Comparison of ENCODE assay signal across 30 mouse cellular contexts in genomic region chr4:86559006-86559405, GRCm38 (mm10). TPM values are rescaled to one million over a fixed set of nuclear protein-coding genes. Genes with fewer than 3 reads are reported as not detected.
DNase-seq lines count a peak whose midpoint lies in the region; ATAC-seq lines count a peak whose summit lies in the region.
"Had no signal": no experiment of that assay in that cellular context is flagged by ENCODE, and none has a peak within 500 bp of the region (broad histone marks: within the 10 kb centered on the region; RNA-seq: fewer than 3 reads in every experiment).

No protein-coding gene starts in this region.

- no peaks in the 10 kb centered on the region for H3K9me3 ChIP-seq in heart, embryonic 10.5 days
- no peaks in the 10 kb centered on the region for H3K9me3 ChIP-seq in midbrain, embryonic 11.5 days (ENCODE audit: control insufficient read depth, low read length)
- no peaks in the 10 kb centered on the region for H3K9me3 ChIP-seq in midbrain, embryonic 10.5 days (replicated peaks)
- H3K9me3 ChIP-seq: embryonic facial prominence, embryonic 13.5 days; embryonic facial prominence, embryonic 15.5 days; forebrain, embryonic 10.5 days; forebrain, embryonic 12.5 days had no signal

- no peaks in the 10 kb centered on the region for H3K27me3 ChIP-seq in heart, embryonic 10.5 days (ENCODE audit: insufficient read depth, poor library complexity, severe bottlenecking)
- H3K27me3 ChIP-seq in midbrain, embryonic 11.5 days (ENCODE audit: control insufficient read depth, insufficient read depth, low read length), result no peaks in the 10 kb centered on the region
- H3K27me3 ChIP-seq in midbrain, embryonic 10.5 days (ENCODE audit: low read depth, poor library complexity, severe bottlenecking), result no peaks in the 10 kb centered on the region
- H3K27me3 ChIP-seq: embryonic facial prominence, embryonic 15.5 days; forebrain, embryonic 12.5 days had no signal

- no peak overlapping the region for H3K9ac ChIP-seq in midbrain, embryonic 11.5 days (ENCODE audit: low read length)
- H3K9ac ChIP-seq: embryonic facial prominence, embryonic 13.5 days; embryonic facial prominence, embryonic 15.5 days; forebrain, embryonic 12.5 days had no signal

- no peak overlapping the region for H3K4me3 ChIP-seq in heart, embryonic 10.5 days
- no peak overlapping the region for H3K4me3 ChIP-seq in midbrain, embryonic 11.5 days (ENCODE audit: low read depth, low read length)
- H3K4me3 ChIP-seq in midbrain, embryonic 10.5 days, result no peak overlapping the region
- H3K4me3 ChIP-seq: embryonic facial prominence, embryonic 13.5 days; embryonic facial prominence, embryonic 15.5 days; erythroblast, embryonic 14.5 days; forebrain, embryonic 10.5 days; forebrain, embryonic 12.5 days had no signal

- H3K4me2 ChIP-seq in midbrain, embryonic 11.5 days, result no peak overlapping the region
- H3K4me2 ChIP-seq: embryonic facial prominence, embryonic 13.5 days; embryonic facial prominence, embryonic 15.5 days; forebrain, embryonic 12.5 days had no signal

- no peaks in the 10 kb centered on the region for H3K4me1 ChIP-seq in heart, embryonic 10.5 days
- no peaks in the 10 kb centered on the region for H3K4me1 ChIP-seq in midbrain, embryonic 11.5 days (ENCODE audit: control insufficient read depth, insufficient read depth, low read length)
- no peaks in the 10 kb centered on the region for H3K4me1 ChIP-seq in midbrain, embryonic 10.5 days
- H3K4me1 ChIP-seq: embryonic facial prominence, embryonic 13.5 days; embryonic facial prominence, embryonic 15.5 days; forebrain, embryonic 10.5 days; forebrain, embryonic 12.5 days had no signal

- DNase-seq in heart, embryonic 10.5 days (ENCODE audit: low spot score), result peak; percentile 51
- DNase-seq in heart, postnatal 36 days, result no peak
- DNase-seq in midbrain, embryonic 11.5 days (ENCODE audit: low spot score, missing footprints), result peak; percentile 73
- no peak for DNase-seq in midbrain, embryonic 10.5 days (ENCODE audit: low spot score)
- DNase-seq in R1 (ENCODE audit: low read depth, low spot score) (peak; percentile 32), ZHBTc4 (ENCODE audit: low read depth, low spot score) (peak; percentile 61)
- no peak for DNase-seq in ovary, postnatal 14 days (ENCODE audit: low spot score)
- DNase-seq: adrenal gland, adult 2 months; adrenal gland, postnatal 10 days; adrenal gland, postnatal 25 days; cerebellum, adult 11 months; cerebellum, adult 18-20 months; cerebellum, adult 8-10 months; cerebellum, adult 9-11 months; cerebellum, postnatal 14 days; cerebellum, postnatal 36 days; embryo, embryonic 11 days had no signal

- intact Hi-C loops in heart, postnatal 36 days (cut with DNase I), result loop anchor here (5.0 to 10.0 kb wide), 2 partner anchors 627 to 1154 kb away; no protein-coding TSS in a partner anchor

- ATAC-seq in midbrain, embryonic 11.5 days (ENCODE audit: low FRiP score), result no peak
- ATAC-seq: forebrain, embryonic 14.5 days; forebrain, embryonic 16.5 days had no signal

- H3K36me3 ChIP-seq in heart, embryonic 10.5 days, result no peaks in the 10 kb centered on the region
- H3K36me3 ChIP-seq in midbrain, embryonic 11.5 days (ENCODE audit: control insufficient read depth, insufficient read depth, low read length), result no peaks in the 10 kb centered on the region
- no peaks in the 10 kb centered on the region for H3K36me3 ChIP-seq in midbrain, embryonic 10.5 days
- H3K36me3 ChIP-seq: embryonic facial prominence, embryonic 13.5 days; embryonic facial prominence, embryonic 15.5 days; forebrain, embryonic 10.5 days; forebrain, embryonic 12.5 days had no signal

- WGBS in heart, embryonic 10.5 days, result 62% methylated on average over 4 of the region's 4 CpGs
- WGBS in midbrain, embryonic 11.5 days, result 72% methylated on average over 4 of the region's 4 CpGs
- 86% methylated on average over 4 of the region's 4 CpGs for WGBS in midbrain, embryonic 10.5 days

- no peak overlapping the region for H3K27ac ChIP-seq in heart, embryonic 10.5 days
- no peak overlapping the region for H3K27ac ChIP-seq in midbrain, embryonic 11.5 days (ENCODE audit: low read depth, low read length)
- H3K27ac ChIP-seq in midbrain, embryonic 10.5 days (replicated peaks), result no peak overlapping the region
- H3K27ac ChIP-seq: embryonic facial prominence, embryonic 13.5 days; embryonic facial prominence, embryonic 15.5 days; forebrain, embryonic 10.5 days; forebrain, embryonic 12.5 days had no signal

RNA-seq across cellular contexts. Expression of gene Saxo1, which starts 0.9 kb away (rescaled TPM):
- not detected in 2 replicates for polyA plus RNA-seq in heart, embryonic 10.5 days (2016; fragmentation: Nextera tagmentation; extraction: Ambion mirVana)
- not detected for total RNA-seq in heart, postnatal 36 days (2021)
- polyA plus RNA-seq in midbrain, embryonic 11.5 days (2014; fragmentation: Nextera tagmentation; extraction: Ambion mirVana), result not detected in 2 replicates
- not detected in 2 replicates for polyA plus RNA-seq in midbrain, embryonic 10.5 days (2016; fragmentation: Nextera tagmentation; extraction: Ambion mirVana)
- total RNA-seq: adrenal gland, adult 2 months; adrenal gland, postnatal 10 days; adrenal gland, postnatal 25 days; adrenal gland, postnatal 4 days; common myeloid progenitor, adult 5-6 weeks; MEL had no signal
- polyA plus RNA-seq: adrenal gland, adult 2 months; brain, embryonic 14.5 days; C2C12; embryonic facial prominence, embryonic 11.5 days; embryonic facial prominence, embryonic 15.5 days; erythroblast, embryonic 14.5 days; forebrain, embryonic 10.5 days; forebrain, embryonic 12.5 days; forebrain, embryonic 14.5 days; forebrain, embryonic 16.5 days had no signal

RNA-seq across cellular contexts. Expression of gene Rraga, which starts 16.5 kb away (rescaled TPM):
- 32.2 and 50.4 TPM in 2 replicates for polyA plus RNA-seq in heart, embryonic 10.5 days (2016; fragmentation: Nextera tagmentation; extraction: Ambion mirVana)
- 10 to 100 TPM; 56.5 to 58.4 TPM for total RNA-seq in heart, postnatal 36 days (2021)
- 129 and 136 TPM in 2 replicates for polyA plus RNA-seq in midbrain, embryonic 11.5 days (2014; fragmentation: Nextera tagmentation; extraction: Ambion mirVana)
- 62.5 and 81.1 TPM in 2 replicates for polyA plus RNA-seq in midbrain, embryonic 10.5 days (2016; fragmentation: Nextera tagmentation; extraction: Ambion mirVana)

RNA-seq across cellular contexts. Expression of gene Haus6, which starts 52.8 kb away (rescaled TPM):
- 17.3 and 21.2 TPM in 2 replicates for polyA plus RNA-seq in heart, embryonic 10.5 days (2016; fragmentation: Nextera tagmentation; extraction: Ambion mirVana)
- 1 to 10 TPM; 3.9 to 8.1 TPM for total RNA-seq in heart, postnatal 36 days (2021)
- polyA plus RNA-seq in midbrain, embryonic 11.5 days (2014; fragmentation: Nextera tagmentation; extraction: Ambion mirVana), result 28.8 and 29.7 TPM in 2 replicates
- 29.1 and 30.7 TPM in 2 replicates for polyA plus RNA-seq in midbrain, embryonic 10.5 days (2016; fragmentation: Nextera tagmentation; extraction: Ambion mirVana)

Comparison
In these comparisons a context has a peak if more than half of its experiments do, and no peak if none do; other contexts are left out.
1. DNase-seq: peak in heart, embryonic 10.5 days (single experiment), midbrain, embryonic 11.5 days (single experiment), R1 (single experiment) and ZHBTc4 (single experiment); none in heart, postnatal 36 days (0 of 2), midbrain, embryonic 10.5 days (single experiment) and ovary, postnatal 14 days (single experiment).